ENCODE assay signal across 17 mouse cellular contexts in the genomic region with DNA sequence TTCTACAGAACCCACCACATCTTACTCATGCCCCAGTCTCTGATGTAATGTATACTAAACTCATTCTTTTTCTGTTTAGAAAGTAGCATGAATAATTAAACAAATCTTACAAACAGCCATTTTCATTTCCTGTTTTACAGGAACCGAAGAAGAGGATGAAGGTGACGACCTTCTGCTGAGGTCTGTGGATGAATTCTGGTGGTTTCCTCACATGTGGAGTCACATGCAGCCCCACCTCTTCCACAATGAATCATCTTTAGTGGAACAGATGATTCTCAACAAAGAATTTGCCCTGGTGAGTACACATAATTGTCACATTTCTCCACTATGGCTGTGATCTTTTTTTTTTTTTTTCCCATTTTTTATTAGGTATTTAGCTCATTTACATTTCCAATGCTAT.
"Had no signal": no experiment of that assay in that cellular context is flagged by ENCODE, and none has a peak within 500 bp of the region (broad histone marks: within the 10 kb centered on the region; RNA-seq: fewer than 3 reads in every experiment).

No protein-coding gene starts in this region.

- H3K9me3 ChIP-seq: neural tube, embryonic 12.5 days; neural tube, embryonic 13.5 days; neural tube, embryonic 15.5 days; stomach, embryonic 15.5 days had no signal

- H3K9ac ChIP-seq: neural tube, embryonic 12.5 days; neural tube, embryonic 13.5 days; neural tube, embryonic 15.5 days; stomach, embryonic 15.5 days had no signal

- H3K4me2 ChIP-seq: neural tube, embryonic 12.5 days; neural tube, embryonic 13.5 days; neural tube, embryonic 15.5 days; stomach, embryonic 15.5 days had no signal

- H3K36me3 ChIP-seq: neural tube, embryonic 12.5 days; neural tube, embryonic 13.5 days; neural tube, embryonic 15.5 days; stomach, embryonic 15.5 days had no signal

- DNase-seq: retina, postnatal 1 day; right cerebral cortex, adult 18-20 months; right cerebral cortex, postnatal 14 days; right cerebral cortex, postnatal 25 days; right cerebral cortex, postnatal 4 days; spleen, adult 18-20 months; thymus, adult 18-20 months; thymus, adult 2 months; thymus, postnatal 14 days; thymus, postnatal 25 days; thymus, postnatal 36 days; thymus, postnatal 4 days had no signal

- H3K27ac ChIP-seq: neural tube, embryonic 12.5 days; neural tube, embryonic 13.5 days; neural tube, embryonic 15.5 days; stomach, embryonic 15.5 days; stomach, postnatal 0 days had no signal

- H3K4me1 ChIP-seq: neural tube, embryonic 12.5 days; neural tube, embryonic 13.5 days; neural tube, embryonic 15.5 days; stomach, embryonic 15.5 days had no signal

- H3K27me3 ChIP-seq: neural tube, embryonic 12.5 days; neural tube, embryonic 13.5 days; neural tube, embryonic 15.5 days; stomach, embryonic 15.5 days had no signal

- H3K4me3 ChIP-seq: neural tube, embryonic 12.5 days; neural tube, embryonic 13.5 days; neural tube, embryonic 15.5 days; stomach, embryonic 15.5 days had no signal
